Mouse (Mus musculus) CH12.LX (cell line): ENCODE measurements around the gene Rfx2.

Source experiments
- CTCF ChIP-seq, 2 experiments: IDR thresholded peaks in 1 of 2; conservative IDR thresholded peaks in 1 of 2; 2 replicates each; pipeline ENCODE4 v1.5.1; 2011 to 2012; ENCODE audit warnings: low read depth in 2 of 2, low read length in 2 of 2, improper control_type of control experiment in 1 of 2, inconsistent platforms in 1 of 2, mild to moderate bottlenecking in 1 of 2, moderate library complexity in 1 of 2
- EP300 ChIP-seq: IDR thresholded peaks from 2 replicates; pipeline ENCODE4 v1.6.1; 2011; ENCODE audit warnings: low read length, improper control_type of control experiment
- GABPA ChIP-seq: IDR thresholded peaks from 2 replicates; pipeline ENCODE4 v1.6.1; 2012; ENCODE audit warnings: low read depth, low read length, improper control_type of control experiment, inconsistent platforms; ENCODE audit not compliant: insufficient replicate concordance
- MAZ ChIP-seq: IDR thresholded peaks from 2 replicates; pipeline ENCODE4 v1.6.1; 2012; ENCODE audit warnings: low read depth, mild to moderate bottlenecking, inconsistent platforms, low read length, improper control_type of control experiment, moderate library complexity
- NELFE ChIP-seq: IDR thresholded peaks from 2 replicates; pipeline ENCODE4 v1.6.1; 2011; ENCODE audit warnings: low read depth, low read length, improper control_type of control experiment
- POLR2A ChIP-seq: IDR thresholded peaks from 2 replicates; pipeline ENCODE4 v1.6.1; 2011; ENCODE audit warnings: low read depth, mild to moderate bottlenecking, improper control_type of control experiment, low read length
- TBP ChIP-seq: conservative IDR thresholded peaks from 2 replicates; pipeline ENCODE4 v1.6.1; 2011; ENCODE audit warnings: low read depth, low read length, improper control_type of control experiment
- ZMIZ1 ChIP-seq: IDR thresholded peaks from 2 replicates; pipeline ENCODE4 v1.6.1; 2012; ENCODE audit warnings: low read depth, mild to moderate bottlenecking, inconsistent platforms, low read length, improper control_type of control experiment

DNA sequence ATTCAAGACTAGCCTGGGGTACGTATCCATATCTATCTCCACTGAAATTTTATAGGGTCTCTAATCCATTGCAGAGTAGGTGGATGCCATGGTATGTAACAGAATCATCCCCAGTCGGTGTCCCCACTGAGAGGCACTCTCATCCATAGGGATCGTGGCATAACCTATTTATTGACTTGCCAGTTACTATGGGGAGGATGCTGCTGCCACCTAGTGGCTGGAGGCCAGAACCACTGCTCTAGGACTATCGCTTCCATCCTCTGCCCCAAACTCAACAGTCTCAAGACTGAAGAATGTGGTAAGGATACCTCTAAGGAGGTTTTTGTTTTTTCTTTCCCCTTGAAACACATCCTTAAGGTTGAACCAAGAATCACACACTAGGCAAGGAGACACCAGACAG, 27.4 kb upstream of the Rfx2 start:
- no peak for TF ChIP-seq ZMIZ1
- no peak for TF ChIP-seq NELFE
- TF ChIP-seq CTCF (conservative IDR thresholded peaks at IDR 0.05 in 1 of 2, IDR thresholded peaks at IDR 0.05 in 1 of 2; ENCODE audit: low read depth in 2 of 2, low read length in 2 of 2) = peak; percentile 83 to 91
- TF ChIP-seq GABPA = no peak
- no peak for TF ChIP-seq EP300
- no peak for TF ChIP-seq MAZ
- no peak for TF ChIP-seq TBP
- TF ChIP-seq POLR2A = no peak
